Mouse (Mus musculus): ENCODE measurements around the gene Prpf8. TPM values are rescaled to one million over a fixed set of nuclear protein-coding genes. Genes with fewer than 3 reads are reported as not detected.

Gene Prpf8
- polyA plus RNA-seq, 1 experiment from 2014 or later: 74.5 TPM

DNA sequence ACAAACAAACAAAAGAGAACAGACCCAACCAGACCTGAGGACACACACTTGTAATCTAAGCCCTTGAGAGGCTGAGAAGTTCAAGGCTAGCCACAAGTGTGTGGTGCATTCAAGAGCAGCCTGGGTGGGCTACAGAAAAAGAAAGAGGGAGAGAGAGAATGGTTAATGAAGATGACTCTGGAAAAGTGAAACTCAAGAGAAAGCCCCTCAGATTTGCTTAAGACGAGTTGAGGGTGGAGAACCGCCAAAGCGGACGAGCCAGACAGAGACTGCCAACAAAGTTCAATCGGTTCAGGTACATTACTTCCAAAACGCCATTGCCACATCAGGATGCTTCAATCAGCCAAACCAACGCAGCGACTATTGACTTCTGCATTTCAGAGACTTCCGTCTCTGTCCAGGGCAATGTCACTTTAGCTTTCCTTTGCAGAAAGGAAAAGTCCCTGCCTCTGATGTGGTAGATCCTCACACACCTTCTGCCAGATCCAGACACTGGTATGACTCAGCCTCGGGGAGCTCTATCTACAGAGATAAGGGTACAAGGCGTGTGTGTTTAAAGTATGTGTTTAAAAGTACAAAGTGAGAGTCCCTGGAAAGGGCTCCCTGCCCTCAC is 14.0 kb upstream of the Prpf8 start:
- Histone ChIP-seq H3K4me3 (replicated peaks; ENCODE audit: low read length) (no peak overlapping the region), H3K27ac (no peak overlapping the region), H3K4me2 (replicated peaks) (no peak overlapping the region), H3K9ac (no peak overlapping the region), H3K4me1 (replicated peaks; ENCODE audit: control insufficient read depth, insufficient read depth, low read length) (no peaks in the 10 kb centered on the region), H3K27me3 (ENCODE audit: control insufficient read depth, insufficient read depth, low read length) (no peaks in the 10 kb centered on the region), H3K36me3 (replicated peaks; ENCODE audit: control insufficient read depth, insufficient read depth) (no peaks in the 10 kb centered on the region), H3K9me3 (ENCODE audit: control insufficient read depth, low read length) (no peaks in the 10 kb centered on the region)
- ATAC-seq (ENCODE audit: low FRiP score) (no peak), DNase-seq (ENCODE audit: low spot score) (no peak)
- WGBS: 85% methylated on average over 11 of the region's 11 CpGs

DNA sequence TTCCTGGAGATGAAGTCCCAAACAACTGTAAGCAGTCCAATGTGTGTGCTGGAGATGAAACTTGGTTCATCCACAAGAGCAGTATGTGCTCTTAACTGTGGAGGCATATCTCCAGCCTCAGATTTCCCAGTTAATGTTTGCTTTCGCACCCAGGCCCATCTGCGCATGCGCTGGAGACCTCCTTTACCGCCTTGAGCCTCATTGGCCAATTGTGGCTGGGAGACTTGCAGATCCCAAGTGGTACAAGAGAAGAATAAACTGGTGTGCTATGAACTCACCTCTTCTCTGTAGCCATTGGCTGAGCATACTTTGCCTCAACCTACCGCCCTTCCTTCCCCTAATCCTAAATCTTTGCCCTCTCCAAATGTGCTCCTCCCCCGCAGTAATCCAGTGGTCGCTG is 13.2 kb upstream of the Prpf8 start:
- H3K4me1 ChIP-seq (replicated peaks; ENCODE audit: control insufficient read depth, insufficient read depth, low read length): no peaks in the 10 kb centered on the region
- no peak overlapping the region for H3K9ac ChIP-seq
- no peaks in the 10 kb centered on the region for H3K27me3 ChIP-seq (ENCODE audit: control insufficient read depth, insufficient read depth, low read length)
- no peak overlapping the region for H3K4me3 ChIP-seq (replicated peaks; ENCODE audit: low read length)
- ATAC-seq (ENCODE audit: low FRiP score) (no peak), DNase-seq (ENCODE audit: low spot score) (no peak)
- 68% methylated on average over 7 of the region's 7 CpGs for WGBS
- H3K27ac ChIP-seq: no peak overlapping the region
- no peaks in the 10 kb centered on the region for H3K9me3 ChIP-seq (ENCODE audit: control insufficient read depth, low read length)
- no peaks in the 10 kb centered on the region for H3K36me3 ChIP-seq (replicated peaks; ENCODE audit: control insufficient read depth, insufficient read depth)
- H3K4me2 ChIP-seq (replicated peaks): no peak overlapping the region

DNA sequence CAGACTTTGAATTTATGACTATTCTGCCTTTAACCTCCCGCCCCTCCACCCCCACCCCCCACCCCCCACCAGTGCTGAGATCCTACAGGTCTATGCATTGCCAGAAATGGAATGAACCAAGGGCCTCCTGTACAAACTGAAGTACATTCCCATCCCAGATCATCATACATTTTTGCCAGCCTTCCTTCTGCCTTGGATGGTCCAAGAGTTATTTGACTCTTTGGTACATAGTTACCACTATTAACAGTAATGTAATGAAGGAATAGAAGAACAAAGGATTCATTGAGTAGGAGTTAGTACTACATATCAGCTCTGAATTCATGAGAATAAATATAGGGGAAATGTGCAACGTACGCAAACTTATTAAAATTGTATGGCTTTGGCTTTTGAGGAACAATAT is 424 bp upstream of the Prpf8 start:
- no peaks in the 10 kb centered on the region for H3K9me3 ChIP-seq (ENCODE audit: control insufficient read depth, low read length)
- DNase-seq (ENCODE audit: low spot score) (no peak), ATAC-seq (ENCODE audit: low FRiP score) (peak; percentile 38)
- peaks cover 14% of the 10 kb centered on the region for H3K4me1 ChIP-seq (replicated peaks; ENCODE audit: control insufficient read depth, insufficient read depth, low read length)
- peak overlapping the region; percentile 60; the same call in 1 of the 2 replicates for H3K27ac ChIP-seq
- peaks cover 31% of the 10 kb centered on the region for H3K36me3 ChIP-seq (replicated peaks; ENCODE audit: control insufficient read depth, insufficient read depth)
- peak overlapping the region; percentile 100 for H3K4me3 ChIP-seq (replicated peaks; ENCODE audit: low read length)
- H3K4me2 ChIP-seq (replicated peaks): peak overlapping the region; percentile 53
- no peak overlapping the region for H3K9ac ChIP-seq
- H3K27me3 ChIP-seq (ENCODE audit: control insufficient read depth, insufficient read depth, low read length): no peaks in the 10 kb centered on the region
- 16% methylated on average over 3 of the region's 3 CpGs for whole genome bisulfite sequencing

DNA sequence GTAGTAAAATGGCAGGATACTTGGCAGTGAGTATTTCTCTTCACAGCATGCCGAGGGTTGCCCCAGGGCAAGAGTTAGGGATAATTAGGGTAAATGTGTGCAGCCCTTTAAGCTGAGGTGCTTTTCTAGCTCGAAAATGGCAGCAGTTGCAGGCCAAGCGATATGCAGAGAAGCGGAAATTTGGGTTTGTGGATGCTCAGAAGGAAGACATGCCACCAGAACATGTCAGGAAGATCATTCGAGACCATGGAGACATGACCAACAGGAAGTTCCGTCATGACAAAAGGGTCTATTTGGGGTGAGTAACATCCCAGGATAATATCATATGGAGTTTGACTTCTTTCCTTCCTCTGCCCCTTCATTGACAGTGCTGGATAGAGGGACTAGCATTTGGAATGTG is 880 bp downstream of the Prpf8 start:
- peak overlapping the region; percentile 100 for H3K4me3 ChIP-seq (replicated peaks; ENCODE audit: low read length)
- no peak for ATAC-seq (ENCODE audit: low FRiP score)
- H3K4me1 ChIP-seq (replicated peaks; ENCODE audit: control insufficient read depth, insufficient read depth, low read length): peaks cover 14% of the 10 kb centered on the region
- WGBS: 47% methylated on average over 6 of the region's 6 CpGs
- H3K27ac ChIP-seq: no peak overlapping the region
- H3K36me3 ChIP-seq (replicated peaks; ENCODE audit: control insufficient read depth, insufficient read depth): peaks cover 44% of the 10 kb centered on the region
- peak overlapping the region; percentile 99 for H3K9ac ChIP-seq
- DNase-seq (ENCODE audit: low spot score): no peak
- H3K4me2 ChIP-seq (replicated peaks): peak overlapping the region; percentile 99
- H3K27me3 ChIP-seq (ENCODE audit: control insufficient read depth, insufficient read depth, low read length): no peaks in the 10 kb centered on the region
- no peaks in the 10 kb centered on the region for H3K9me3 ChIP-seq (ENCODE audit: control insufficient read depth, low read length)

DNA sequence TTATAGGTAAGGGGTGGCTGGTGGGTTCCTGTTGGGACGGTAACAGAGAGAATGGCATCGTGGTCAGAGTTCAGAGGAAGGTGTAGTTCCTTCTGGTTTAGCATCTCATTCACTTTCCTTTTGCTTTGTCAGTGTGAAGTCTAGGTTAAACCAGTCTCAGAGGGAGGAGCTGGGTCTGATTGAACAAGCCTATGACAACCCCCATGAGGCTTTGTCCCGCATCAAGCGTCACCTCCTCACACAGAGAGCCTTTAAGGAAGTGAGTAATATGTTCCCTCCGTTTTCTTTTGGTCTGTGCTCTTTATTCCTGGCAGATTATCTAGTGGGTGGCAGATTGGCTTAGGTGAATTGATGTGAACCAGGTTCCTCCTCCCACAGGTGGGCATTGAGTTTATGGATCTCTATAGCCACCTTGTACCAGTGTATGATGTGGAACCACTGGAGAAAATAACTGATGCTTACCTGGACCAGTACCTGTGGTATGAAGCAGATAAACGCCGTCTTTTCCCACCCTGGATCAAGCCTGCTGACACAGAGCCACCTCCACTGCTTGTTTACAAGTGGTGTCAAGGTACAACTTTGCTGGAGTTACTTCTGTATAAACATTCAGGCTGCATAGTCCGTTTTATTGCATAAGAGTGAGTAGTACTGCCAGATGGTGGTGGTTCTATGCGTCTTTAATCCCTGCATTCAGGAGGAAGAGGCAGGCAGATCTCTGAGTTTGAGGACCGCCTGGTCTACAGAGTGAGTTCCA is 7.9 kb downstream of the Prpf8 start:
- H3K36me3 ChIP-seq (replicated peaks; ENCODE audit: control insufficient read depth, insufficient read depth): peaks cover 100% of the 10 kb centered on the region
- no peak overlapping the region for H3K27ac ChIP-seq
- DNase-seq (ENCODE audit: low spot score): no peak
- no peaks in the 10 kb centered on the region for H3K27me3 ChIP-seq (ENCODE audit: control insufficient read depth, insufficient read depth, low read length)
- H3K4me1 ChIP-seq (replicated peaks; ENCODE audit: control insufficient read depth, insufficient read depth, low read length): no peaks in the 10 kb centered on the region
- H3K4me3 ChIP-seq (replicated peaks; ENCODE audit: low read length): no peak overlapping the region
- no peaks in the 10 kb centered on the region for H3K9me3 ChIP-seq (ENCODE audit: control insufficient read depth, low read length)
- H3K4me2 ChIP-seq (replicated peaks): no peak overlapping the region
- no peak overlapping the region for H3K9ac ChIP-seq
- ATAC-seq (ENCODE audit: low FRiP score): no peak
- 97% methylated on average over 10 of the region's 10 CpGs for WGBS

DNA sequence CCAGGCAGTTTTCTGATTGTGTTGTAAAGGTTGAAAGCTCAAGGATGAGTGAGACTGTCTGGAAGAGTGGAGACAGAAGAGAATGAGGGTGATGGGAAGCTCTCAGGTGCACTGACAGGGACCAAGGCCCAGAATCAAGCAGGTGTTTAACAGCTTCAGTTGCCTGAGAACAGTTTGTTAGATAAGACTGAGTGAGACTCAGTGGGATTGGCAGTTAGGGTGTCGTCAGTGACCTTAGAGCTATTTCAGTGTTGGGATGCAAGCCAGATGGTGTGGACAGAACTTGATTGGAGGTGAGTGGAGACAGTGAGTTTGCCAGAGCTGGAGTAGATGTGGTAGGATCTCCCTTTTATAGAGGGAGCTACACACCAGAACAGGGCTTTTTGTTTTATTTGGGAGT is 11.5 kb downstream of the Prpf8 start:
- 93% methylated on average over 1 of the region's 1 CpGs for WGBS
- Histone ChIP-seq H3K4me1 (replicated peaks; ENCODE audit: control insufficient read depth, insufficient read depth, low read length) (no peaks in the 10 kb centered on the region), H3K4me3 (replicated peaks; ENCODE audit: low read length) (no peak overlapping the region), H3K27me3 (ENCODE audit: control insufficient read depth, insufficient read depth, low read length) (no peaks in the 10 kb centered on the region), H3K9me3 (ENCODE audit: control insufficient read depth, low read length) (no peaks in the 10 kb centered on the region), H3K9ac (no peak overlapping the region), H3K36me3 (replicated peaks; ENCODE audit: control insufficient read depth, insufficient read depth) (peaks cover 100% of the 10 kb centered on the region), H3K4me2 (replicated peaks) (no peak overlapping the region), H3K27ac (no peak overlapping the region)
- no peak for DNase-seq (ENCODE audit: low spot score)
- ATAC-seq (ENCODE audit: low FRiP score): no peak

DNA sequence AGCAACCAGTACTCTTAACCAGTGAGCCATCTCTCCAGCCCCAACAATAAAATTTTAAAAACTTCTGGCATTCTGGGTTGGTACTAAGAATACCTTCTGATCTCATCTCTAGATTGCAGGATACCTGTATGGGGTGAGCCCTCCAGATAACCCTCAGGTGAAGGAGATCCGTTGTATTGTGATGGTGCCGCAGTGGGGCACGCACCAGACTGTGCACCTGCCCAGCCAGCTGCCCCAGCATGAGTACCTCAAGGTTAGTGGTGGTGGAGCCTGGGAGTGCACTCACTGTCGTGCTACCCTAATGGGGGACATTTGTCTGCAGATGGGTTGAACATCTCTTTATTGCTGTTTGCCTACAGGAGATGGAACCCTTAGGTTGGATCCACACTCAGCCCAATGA is 21.5 kb downstream of the Prpf8 start:
- peaks cover 69% of the 10 kb centered on the region for H3K36me3 ChIP-seq (replicated peaks; ENCODE audit: control insufficient read depth, insufficient read depth)
- DNase-seq (ENCODE audit: low spot score) (no peak), ATAC-seq (ENCODE audit: low FRiP score) (no peak)
- no peak overlapping the region for H3K9ac ChIP-seq
- H3K4me1 ChIP-seq (replicated peaks; ENCODE audit: control insufficient read depth, insufficient read depth, low read length): peaks cover 7% of the 10 kb centered on the region
- H3K4me2 ChIP-seq (replicated peaks): no peak overlapping the region
- H3K4me3 ChIP-seq (replicated peaks; ENCODE audit: low read length): no peak overlapping the region
- no peak overlapping the region for H3K27ac ChIP-seq
- no peaks in the 10 kb centered on the region for H3K27me3 ChIP-seq (ENCODE audit: control insufficient read depth, insufficient read depth, low read length)
- 98% methylated on average over 4 of the region's 4 CpGs for WGBS
- no peaks in the 10 kb centered on the region for H3K9me3 ChIP-seq (ENCODE audit: control insufficient read depth, low read length)

DNA sequence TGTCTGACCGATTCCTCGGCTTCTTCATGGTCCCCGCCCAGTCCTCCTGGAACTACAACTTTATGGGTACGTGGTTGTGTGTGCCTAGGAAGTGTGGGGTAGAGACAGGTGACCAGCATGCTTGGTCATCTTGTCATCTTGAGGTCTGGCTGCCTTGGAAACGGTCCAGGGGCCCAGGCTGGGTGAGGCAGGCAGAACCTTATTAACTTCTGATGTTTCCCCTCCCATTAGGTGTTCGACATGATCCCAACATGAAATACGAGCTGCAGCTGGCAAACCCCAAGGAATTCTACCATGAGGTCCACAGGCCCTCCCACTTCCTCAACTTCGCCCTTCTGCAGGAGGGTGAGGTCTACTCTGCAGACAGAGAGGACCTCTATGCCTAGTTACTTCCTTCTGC is 22.3 kb downstream of the Prpf8 start:
- H3K4me2 ChIP-seq (replicated peaks): no peak overlapping the region
- ATAC-seq (ENCODE audit: low FRiP score) (no peak), DNase-seq (ENCODE audit: low spot score) (no peak)
- H3K4me3 ChIP-seq (replicated peaks; ENCODE audit: low read length): no peak overlapping the region
- peaks cover 7% of the 10 kb centered on the region for H3K4me1 ChIP-seq (replicated peaks; ENCODE audit: control insufficient read depth, insufficient read depth, low read length)
- peaks cover 62% of the 10 kb centered on the region for H3K36me3 ChIP-seq (replicated peaks; ENCODE audit: control insufficient read depth, insufficient read depth)
- no peak overlapping the region for H3K9ac ChIP-seq
- WGBS: 81% methylated on average over 8 of the region's 8 CpGs
- no peak overlapping the region for H3K27ac ChIP-seq
- no peaks in the 10 kb centered on the region for H3K27me3 ChIP-seq (ENCODE audit: control insufficient read depth, insufficient read depth, low read length)
- H3K9me3 ChIP-seq (ENCODE audit: control insufficient read depth, low read length): no peaks in the 10 kb centered on the region

DNA sequence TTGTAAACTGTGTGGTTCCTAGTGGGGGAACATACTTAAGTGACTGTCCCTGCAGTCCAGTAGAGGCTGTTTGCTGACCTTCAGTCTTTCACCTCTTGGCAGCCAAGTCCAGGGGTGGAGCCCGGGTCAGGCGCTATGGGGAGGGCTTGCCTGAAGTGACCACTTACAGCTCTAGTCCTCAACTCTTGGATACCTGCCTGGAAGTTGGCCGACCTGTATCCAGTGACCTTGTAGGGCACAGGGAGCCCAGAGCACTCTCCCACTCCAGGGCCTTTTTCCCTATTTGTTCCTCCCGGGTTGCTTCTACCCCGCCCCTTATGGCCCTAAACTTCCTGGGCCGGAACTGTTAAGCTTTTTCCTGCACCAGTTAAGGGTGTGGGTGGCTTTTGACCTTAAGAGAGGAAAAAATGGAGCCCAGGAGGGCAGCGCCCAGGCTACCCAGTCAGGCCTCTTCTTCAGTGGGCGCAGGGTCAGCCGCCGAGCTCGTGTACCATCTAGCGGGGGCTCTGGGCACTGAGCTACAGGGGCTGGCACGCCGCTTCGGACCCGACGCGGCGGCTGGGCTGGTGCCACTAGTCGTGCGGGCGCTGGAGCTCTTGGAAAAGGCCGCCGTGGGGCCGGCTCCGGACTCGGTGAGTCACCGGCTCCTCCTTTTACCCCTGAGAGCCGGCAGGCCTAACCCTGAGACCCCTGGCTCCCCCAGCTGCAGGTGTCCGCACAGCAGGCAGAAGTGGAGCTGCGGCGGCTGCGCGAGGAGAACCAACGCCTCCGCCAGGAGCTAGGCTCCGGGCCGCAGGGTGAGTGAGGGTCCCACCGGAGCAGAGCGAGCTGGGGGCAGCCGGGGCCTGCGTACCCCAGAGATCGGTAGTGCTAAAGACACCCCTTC is 23.4 kb downstream of the Prpf8 start, which contains the start of gene Rilp:
Rilp (plus strand) TSS at position 354 of the 886 bp plus-strand sequence.
- H3K9ac ChIP-seq: peak within 1 kb of the TSS; percentile 57
- peaks cover 51% of the 10 kb centered on the region for H3K36me3 ChIP-seq (replicated peaks; ENCODE audit: control insufficient read depth, insufficient read depth)
- 2% methylated on average over 43 of the region's 43 CpGs for WGBS
- DNase-seq (ENCODE audit: low spot score) (peak; percentile 51), ATAC-seq (ENCODE audit: low FRiP score) (peak; percentile 82)
- H3K27ac ChIP-seq: peak within 1 kb of the TSS; percentile 69
- H3K9me3 ChIP-seq (ENCODE audit: control insufficient read depth, low read length): no peaks in the 10 kb centered on the region
- H3K4me3 ChIP-seq (replicated peaks; ENCODE audit: low read length): peak within 1 kb of the TSS; percentile 36
- H3K4me1 ChIP-seq (replicated peaks; ENCODE audit: control insufficient read depth, insufficient read depth, low read length): peaks cover 7% of the 10 kb centered on the region
- no peaks in the 10 kb centered on the region for H3K27me3 ChIP-seq (ENCODE audit: control insufficient read depth, insufficient read depth, low read length)
- peak within 1 kb of the TSS; percentile 83 for H3K4me2 ChIP-seq (replicated peaks)
